Mouse (Mus musculus) thymus, postnatal 4 days (tissue): ENCODE measurements at regions not wholly inside any gene's neighbourhood (a gene's known extent, or its start where the extent isn't known, plus 50 kb on each side); places are given as distances from the start of the nearest gene placed in this dataset.
"Not testable (repeated sequence)": the region's sequence is repeated elsewhere in the genome, so short reads cannot be mapped to it uniquely, and the experiment has no call there.

Experiments used
- DNase-seq: peaks from one replicate; pipeline ENCODE4 v3.0.0; 2021

- DNase-seq, result no peak
Measured at GRCm38 (mm10) chr1:42588499-42588898, 107.1 kb upstream of the Pou3f3 start.

GRCm38 (mm10) chr1:42589442-42589841 is 106.1 kb upstream of the Pou3f3 start:
- DNase-seq, result no peak

GRCm38 (mm10) chr1:42591855-42592254 is 103.7 kb upstream of the Pou3f3 start:
- no peak for DNase-seq

- no peak for DNase-seq
Measured at GRCm38 (mm10) chr1:42597065-42597464, 98.5 kb upstream of the Pou3f3 start.

GRCm38 (mm10) chr1:42599238-42599637 is 96.3 kb upstream of the Pou3f3 start:
- no peak for DNase-seq

GRCm38 (mm10) chr1:42606251-42606650 is 89.3 kb upstream of the Pou3f3 start:
- DNase-seq, result no peak

GRCm38 (mm10) chr1:42607466-42608043 is 88.0 kb upstream of the Pou3f3 start:
- DNase-seq, result not testable (repeated sequence)

GRCm38 (mm10) chr1:42623766-42624165 is 71.8 kb upstream of the Pou3f3 start:
- no peak for DNase-seq

GRCm38 (mm10) chr1:42628800-42629199 is 66.8 kb upstream of the Pou3f3 start:
- no peak for DNase-seq

- no peak for DNase-seq
Measured at GRCm38 (mm10) chr1:42629465-42630261, 65.9 kb upstream of the Pou3f3 start.

GRCm38 (mm10) chr1:42632286-42632685 is 63.3 kb upstream of the Pou3f3 start:
- no peak for DNase-seq

GRCm38 (mm10) chr1:42636558-42636957 is 59.0 kb upstream of the Pou3f3 start:
- DNase-seq, result no peak
